Mouse (Mus musculus) heart, adult 18-20 months (tissue): Measurements from ENCODE around the gene Dbil5. TPM values are rescaled to one million over a fixed set of nuclear protein-coding genes. Genes with fewer than 3 reads are reported as not detected.

Source experiments
- DNase-seq, 2 experiments: peaks; one replicate each; pipeline ENCODE4 v3.0.0; 2021 to 2022; ENCODE audit warnings: mixed read lengths in 1 of 2
- total RNA-seq, 2 experiments: library from RNA; stranded (reverse); gene quantifications; 2 replicates each; pipeline ENCODE4 v1.2.3; 2021

The Dbil5 gene
- total RNA-seq, 2 experiments from 2014 or later, result 0.50 to 0.90 TPM

- no peak for DNase-seq
Measured at GRCm38 (mm10) chr11:76236136-76236535, 18.7 kb downstream of the Dbil5 start.

DNA sequence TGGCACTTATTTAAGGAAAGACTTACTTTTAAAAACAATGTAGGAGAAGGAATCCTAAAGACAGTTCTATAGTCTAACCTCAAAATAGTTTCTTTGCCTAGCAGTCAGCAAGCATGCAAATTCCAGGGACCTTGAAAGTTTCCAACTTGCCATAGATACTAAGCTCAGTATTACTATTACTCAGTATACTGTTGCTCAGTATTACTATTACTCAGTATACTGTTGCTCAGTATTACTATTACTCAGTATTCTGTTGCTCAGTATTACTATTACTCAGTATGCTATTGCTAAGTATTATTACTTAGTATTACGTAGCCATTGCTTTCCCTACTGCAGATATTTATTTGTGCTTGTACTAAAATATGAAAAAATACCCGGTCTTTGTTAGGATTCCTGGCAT is 22.3 kb downstream of the Dbil5 start:
- DNase-seq, result no peak

- peak; percentile 93 to 95 for DNase-seq
Measured at GRCm38 (mm10) chr11:76242901-76243810, 25.7 kb downstream of the Dbil5 start, which contains the start of the genes Mrm3 and Glod4. Gene Mrm3, plus strand, starts transcription at chr11:76243715. Gene Glod4, minus strand, starts transcription at chr11:76243725.

DNA sequence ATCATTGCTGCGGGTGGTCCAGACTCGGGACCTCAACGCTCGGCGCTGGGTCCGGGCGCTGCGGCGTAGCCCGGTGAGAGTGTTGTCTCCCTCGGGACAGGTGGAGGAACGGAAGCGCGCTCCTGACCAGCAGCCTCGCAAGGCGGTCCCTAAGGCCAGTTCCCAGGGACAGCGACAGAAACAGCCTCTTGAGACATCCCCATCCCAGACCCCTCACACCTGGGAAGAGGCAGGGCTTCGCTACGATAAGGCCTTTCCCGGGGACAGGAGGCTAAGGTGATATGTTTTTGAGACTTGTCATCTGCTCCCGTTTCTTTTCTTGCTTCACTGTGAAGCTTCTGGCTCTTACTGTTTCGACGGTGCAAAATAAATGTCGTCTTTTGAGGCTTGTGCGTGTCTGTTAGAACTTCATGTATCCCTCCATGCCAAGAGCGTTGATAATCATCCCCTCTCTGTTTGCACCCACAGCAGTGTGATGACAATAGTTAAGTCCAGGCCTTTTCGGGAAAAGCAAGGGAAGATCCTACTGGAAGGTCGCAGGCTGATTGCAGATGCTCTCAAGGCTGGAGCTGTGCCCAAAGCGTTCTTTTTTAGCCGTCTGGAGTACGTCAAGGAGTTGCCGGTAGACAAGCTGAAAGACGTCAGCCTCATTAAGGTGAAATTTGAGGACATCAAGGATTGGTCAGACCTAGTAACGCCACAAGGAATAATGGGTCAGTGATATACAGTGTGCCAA is 26.6 kb downstream of the Dbil5 start:
- no peak for DNase-seq

GRCm38 (mm10) chr11:76246439-76246838 is 29.0 kb downstream of the Dbil5 start:
- DNase-seq, result no peak

- DNase-seq, result no peak
Measured at GRCm38 (mm10) chr11:76247239-76247638, 29.8 kb downstream of the Dbil5 start.

GRCm38 (mm10) chr11:76252036-76252435 is 34.6 kb downstream of the Dbil5 start:
- no peak for DNase-seq

- DNase-seq, result peak; percentile 87 to 95
Measured at GRCm38 (mm10) chr11:76253145-76253917, 35.9 kb downstream of the Dbil5 start.

GRCm38 (mm10) chr11:76253918-76254264 is 36.5 kb downstream of the Dbil5 start:
- peak in 1 of 2 experiments; percentile 34 for DNase-seq

DNA sequence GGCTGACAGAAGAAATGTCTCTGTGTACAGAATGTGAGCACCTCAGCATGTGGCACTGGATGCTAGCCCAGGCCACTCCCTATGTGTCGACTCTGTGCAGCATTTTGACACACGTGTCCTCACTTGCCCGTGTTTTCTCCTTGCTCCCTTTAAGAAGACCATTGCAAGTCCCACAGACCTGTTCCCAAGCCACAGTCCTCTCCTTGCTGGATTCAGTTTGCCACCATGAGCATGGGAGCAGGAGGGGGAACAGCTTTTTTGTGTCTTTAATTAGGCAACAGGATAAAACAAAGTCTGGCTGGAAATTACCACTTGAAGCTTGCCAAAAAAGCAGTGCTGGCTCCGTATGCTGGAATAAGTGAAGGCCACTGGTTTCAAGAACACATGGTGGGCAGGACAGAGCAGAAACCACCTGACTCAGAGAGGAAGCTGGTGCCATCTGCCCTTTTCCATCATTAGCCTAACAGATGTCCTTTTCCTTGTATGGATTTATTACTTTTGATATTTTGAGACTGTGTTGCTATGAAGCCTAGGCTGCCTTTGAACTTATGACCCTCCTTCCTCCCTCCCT is 38.1 kb downstream of the Dbil5 start:
- peak; percentile 43 to 44 for DNase-seq

DNA sequence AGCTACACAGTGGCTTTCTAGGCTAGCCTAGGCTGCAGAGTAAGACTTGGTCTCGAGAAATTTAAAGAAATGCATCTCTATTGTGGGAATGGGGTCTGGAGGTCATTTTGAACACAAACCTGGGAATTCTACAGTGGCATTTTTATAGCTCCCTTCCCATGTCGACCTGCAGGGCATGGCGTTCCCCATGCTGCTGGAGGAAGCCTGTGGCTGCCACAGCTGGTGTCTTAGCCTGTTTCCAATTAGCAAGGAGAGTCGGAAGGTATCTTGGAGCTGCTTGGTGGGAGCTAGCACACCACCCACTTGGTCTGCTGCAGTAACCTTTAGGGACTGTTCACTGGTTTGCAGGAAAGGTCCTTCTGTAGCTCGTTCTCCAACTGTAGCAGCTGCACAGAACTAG is 38.7 kb downstream of the Dbil5 start:
- DNase-seq, result no peak

DNA sequence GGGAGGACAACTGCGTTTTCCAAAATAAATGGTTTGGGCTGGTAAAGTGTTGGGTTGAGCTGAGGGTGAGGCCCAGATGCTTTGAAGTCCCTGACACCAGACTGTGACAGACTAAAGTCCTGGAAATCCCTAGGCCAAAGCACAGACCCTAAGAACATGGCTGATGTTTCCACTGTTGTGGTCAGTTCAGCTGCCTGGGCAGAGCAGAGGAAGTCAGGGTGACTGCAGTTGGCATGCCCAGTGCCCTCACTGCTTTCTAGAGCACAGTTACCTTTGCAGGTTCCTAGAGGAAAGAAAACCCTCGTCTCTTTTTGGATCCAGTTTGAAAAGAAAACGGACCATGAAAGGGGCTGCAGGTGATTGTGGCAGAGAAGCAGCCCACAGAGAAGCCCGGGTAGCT is 40.0 kb downstream of the Dbil5 start:
- DNase-seq, result no peak

GRCm38 (mm10) chr11:76258511-76258910 is 41.1 kb downstream of the Dbil5 start:
- DNase-seq, result no peak

DNA sequence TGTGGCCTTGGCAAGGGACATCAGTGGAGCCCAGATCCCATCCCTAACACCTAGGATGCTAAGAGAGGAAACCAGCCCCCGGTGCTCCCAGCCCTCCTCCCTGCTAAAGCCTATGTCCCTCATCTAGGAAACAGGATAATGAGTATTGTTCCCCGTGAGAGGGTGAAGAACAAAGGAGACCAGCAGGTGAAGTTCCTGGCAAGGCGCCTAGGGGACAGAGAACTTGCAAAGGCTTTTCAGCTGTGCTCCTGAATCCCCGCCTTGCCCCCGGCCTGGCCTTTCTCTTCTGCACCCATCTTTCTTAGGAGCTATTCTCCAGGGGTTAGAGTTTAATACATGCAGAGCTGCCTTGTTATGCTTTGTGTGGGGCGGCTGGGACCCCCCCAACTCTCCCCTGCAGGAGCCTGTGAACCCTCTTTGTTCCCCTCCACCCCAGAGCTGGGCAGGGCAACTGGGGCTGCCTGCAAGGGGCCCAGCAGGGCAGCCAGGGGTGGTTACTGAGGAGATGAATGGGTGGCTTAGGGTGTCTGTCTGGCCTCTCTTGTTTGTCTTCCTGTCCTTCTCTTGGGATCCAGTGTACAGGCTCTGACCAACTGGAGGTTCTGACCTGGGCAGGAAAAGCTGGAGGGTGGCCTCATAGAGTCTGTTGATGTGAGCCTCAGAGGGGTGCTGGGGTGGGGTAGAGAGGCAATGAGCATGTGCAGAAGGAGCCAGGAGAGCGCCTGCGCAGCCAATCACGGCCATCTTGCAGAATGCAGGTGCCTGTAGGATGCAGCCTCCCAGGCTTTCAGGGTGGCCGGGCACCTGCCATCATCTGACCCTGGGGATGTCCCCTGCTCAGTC is 43.0 kb downstream of the Dbil5 start:
- no peak for DNase-seq

- DNase-seq, result peak in 1 of 2 experiments; percentile 55
Measured at GRCm38 (mm10) chr11:76261224-76261623, 43.8 kb downstream of the Dbil5 start.

GRCm38 (mm10) chr11:76262611-76263351 is 45.4 kb downstream of the Dbil5 start:
- DNase-seq, result no peak

GRCm38 (mm10) chr11:76267550-76267949 is 50.1 kb downstream of the Dbil5 start:
- no peak for DNase-seq

DNA sequence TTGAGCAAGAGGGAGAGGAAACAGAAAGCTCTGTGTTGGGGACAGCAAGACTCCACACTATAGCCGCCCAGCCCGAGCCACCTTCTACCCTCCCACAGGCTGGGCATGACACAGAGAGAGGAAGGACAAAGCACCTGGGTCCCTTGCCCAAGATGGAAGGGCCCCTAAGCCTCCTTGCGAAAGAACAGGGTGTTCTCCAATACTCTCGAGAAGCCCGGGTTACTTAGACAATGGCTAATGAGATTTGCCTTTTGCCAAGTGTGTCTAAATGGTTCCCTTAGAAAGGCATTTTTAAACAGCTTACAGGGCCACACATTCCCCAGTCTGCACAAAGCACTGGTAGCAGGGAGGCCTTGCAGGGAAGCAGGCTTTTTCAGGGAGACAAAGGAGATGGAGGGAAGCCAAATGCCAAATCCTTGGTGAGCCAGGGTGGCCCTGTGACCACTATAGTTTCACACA is 50.6 kb downstream of the Dbil5 start:
- DNase-seq, result no peak
